Mouse (Mus musculus): ENCODE results near the gene Osbpl6.
"Not testable (repeated sequence)": the region's sequence is repeated elsewhere in the genome, so short reads cannot be mapped to it uniquely, and the experiment has no call there.

Osbpl6 gene

DNA sequence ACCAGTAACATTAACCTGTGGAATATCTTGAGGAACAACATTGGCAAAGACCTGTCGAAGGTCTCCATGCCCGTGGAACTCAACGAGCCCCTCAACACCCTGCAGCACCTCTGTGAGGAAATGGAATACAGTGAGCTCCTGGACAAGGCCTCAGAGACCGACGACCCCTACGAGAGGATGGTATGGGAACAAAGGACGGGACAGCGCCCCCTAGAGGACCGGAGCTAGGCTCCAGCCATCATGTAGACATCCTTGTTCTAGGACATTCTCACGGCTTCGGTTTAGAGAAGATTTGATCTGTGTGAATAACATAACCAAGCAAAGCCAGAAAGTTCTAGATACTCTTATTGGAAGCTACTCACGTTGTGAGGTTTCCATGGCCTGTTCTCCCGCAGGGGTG lies 178.8 kb downstream of the Osbpl6 start:
- DNase-seq: no peak

DNA sequence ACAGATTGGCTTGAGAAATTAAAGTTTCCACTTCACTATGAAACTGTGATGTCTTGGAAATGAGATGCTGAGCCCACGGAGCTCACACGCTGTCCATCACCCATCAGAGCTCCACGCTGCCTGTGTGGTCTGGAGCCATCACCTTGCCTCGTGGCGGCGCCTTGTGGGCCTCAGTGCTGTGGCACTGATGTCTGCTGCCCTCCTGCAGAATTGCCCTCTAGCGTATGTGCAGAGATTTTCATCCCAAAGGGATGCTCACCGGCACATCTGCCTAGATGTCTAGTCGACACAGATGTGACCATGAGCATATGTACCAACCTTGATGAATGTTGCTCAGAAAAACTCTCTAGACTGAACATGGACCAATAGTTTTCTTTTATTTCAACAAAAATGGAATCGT lies 180.6 kb downstream of the Osbpl6 start:
- DNase-seq: no peak

DNA sequence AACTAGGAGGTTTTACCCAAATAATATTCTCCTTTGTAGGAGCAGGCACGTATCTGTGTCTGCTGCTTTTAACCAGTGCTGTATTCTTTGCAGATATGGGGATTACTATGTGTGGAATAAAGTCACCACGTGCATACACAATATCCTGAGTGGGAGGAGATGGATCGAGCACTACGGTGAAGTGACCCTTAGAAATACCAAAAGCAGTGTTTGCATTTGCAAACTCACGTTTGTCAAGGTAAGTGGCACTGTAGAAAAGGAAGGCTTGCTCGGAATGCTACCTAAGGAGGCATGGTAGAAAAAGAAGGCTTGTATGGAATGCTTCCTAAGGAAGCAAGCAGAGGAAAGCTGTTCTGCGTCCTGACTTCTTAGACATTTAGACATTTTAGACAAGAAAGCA lies 183.9 kb downstream of the Osbpl6 start:
- DNase-seq: no peak

DNA sequence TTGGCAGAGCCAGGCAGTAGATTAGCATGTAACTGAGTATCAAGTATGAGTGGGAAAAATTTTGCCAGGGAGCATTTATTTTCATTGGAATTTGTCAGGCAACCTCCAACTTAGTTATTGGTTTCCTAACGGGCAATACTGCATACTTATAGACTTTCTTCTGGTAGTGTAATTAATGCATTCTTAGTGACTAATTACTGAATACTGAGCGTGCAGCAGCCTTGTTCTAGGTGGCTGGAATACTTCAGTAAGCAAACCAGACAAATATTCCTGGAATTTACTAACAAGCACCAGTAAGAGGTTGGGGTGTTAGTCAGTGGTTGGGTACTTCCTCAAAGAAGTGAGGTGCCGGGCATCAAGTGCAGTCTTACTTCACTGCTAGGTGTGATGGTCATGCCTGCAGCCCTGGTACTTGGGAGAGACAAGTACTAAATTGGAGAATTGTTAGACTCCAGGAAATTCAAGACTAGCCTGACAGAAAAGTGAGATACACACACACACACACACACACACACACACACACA lies 186.2 kb downstream of the Osbpl6 start:
- no peak for DNase-seq

DNA sequence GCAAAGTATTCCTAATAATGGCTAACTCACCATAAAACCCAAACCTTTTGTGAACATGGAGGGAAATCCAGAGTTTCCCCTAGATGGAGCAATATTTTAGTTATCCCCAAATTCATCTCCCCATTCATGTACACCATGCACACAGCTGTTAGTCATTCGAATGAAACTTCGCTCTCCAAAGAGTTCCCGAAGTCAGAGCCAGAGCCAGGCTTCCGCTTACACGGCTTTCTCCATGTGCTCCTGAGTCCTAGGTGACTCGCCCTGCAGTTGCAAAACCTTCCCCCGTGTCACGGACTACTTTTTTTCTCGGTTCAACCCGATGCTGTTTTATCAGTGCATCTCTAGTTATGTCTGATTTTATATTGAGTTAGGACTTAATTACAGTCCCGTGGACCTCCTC lies 191.2 kb downstream of the Osbpl6 start:
- no peak for DNase-seq

DNA sequence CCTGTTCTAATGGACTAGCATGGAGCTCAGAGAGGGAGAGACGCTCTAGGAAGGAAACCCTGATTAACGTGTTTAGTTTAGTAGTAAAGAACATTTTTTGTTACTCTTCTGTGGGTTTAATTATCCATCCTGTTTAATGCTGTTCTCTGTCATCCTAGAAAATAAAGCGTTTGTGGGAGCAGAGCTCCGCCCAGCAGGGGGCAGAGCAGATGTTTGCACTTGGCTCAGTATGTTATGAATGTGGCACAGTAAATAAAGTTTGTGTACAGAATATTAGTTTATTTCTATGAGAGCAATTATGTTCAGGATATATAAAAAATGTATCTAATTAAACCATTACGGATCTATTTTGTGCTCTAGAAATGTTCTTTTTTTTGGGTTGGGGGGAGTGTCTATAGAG lies 192.9 kb downstream of the Osbpl6 start:
- no peak for DNase-seq

DNA sequence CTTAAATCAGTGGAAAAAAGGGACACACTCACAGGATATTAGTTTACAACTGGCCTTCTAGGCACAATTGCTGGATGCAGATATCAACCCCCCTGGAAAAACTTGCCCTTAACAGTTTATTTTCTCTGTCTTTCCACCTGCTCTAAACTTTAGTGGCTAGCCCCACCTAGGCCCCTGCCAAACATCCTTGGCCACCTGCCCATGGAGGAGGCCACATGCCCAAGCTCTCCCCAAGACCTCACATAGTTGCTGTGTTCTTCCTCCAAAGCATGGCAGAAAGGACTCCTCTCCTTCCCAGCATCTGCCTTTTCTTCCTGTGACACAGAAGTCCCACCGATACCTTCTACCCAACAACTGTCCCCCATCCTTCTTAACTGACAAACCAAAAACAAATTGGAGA lies 195.9 kb downstream of the Osbpl6 start:
- no peak for DNase-seq

DNA sequence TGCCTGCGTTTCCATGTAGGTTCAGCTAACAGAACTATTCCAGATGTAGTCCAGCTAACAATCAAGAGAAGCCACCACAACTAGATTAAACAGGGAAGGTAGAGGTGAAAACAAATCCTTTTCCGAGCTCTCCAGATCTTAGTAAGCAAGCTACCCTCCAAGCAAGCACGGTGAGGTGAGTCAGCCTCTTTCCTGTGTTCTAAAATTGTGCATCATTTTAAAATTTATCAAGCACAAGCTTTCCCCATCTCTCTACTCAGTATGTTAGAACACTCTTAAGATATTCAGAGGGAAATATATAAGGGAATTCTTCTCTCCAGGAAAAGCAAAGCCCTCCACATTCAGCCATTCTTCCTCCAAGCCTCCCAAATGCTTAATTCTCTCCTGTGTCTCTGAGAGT lies 200.4 kb downstream of the Osbpl6 start:
- no peak for DNase-seq

DNA sequence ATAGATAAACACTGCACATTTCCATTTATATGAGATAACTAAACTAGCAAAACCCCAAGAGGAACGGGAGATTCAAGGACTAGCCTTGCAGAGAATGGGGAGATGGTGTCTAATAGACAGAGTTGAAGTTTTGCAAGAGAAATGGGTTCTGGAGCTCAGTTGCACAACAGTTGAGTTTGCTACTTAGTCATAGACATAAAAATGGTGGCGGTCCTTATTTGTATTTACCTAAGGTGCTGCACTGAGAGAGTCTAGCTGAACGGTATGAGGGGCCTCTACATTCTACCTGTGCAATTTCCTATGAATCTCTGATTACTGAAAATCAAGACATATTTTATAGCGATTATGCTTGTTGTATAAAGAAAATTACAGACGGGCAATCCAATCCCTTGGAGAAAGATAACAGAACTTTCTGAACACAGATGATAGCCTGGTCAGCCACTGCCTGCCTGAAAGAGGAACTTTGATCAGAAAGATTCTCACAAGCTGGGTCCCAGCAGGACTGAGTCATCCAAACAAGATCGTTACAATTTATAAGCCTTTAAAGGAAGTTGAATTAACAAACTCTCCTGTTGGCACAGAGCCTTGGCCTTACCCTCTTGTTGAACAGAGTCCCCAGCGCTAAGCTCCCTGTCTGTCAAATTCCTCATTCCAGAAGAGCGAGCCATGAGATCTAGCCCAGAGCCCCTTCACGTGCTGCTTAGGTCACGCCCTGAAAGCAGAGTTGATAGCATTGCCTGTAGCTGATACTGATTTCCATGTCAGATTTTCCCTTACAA lies 204.2 kb downstream of the Osbpl6 start:
- no peak for DNase-seq

DNA sequence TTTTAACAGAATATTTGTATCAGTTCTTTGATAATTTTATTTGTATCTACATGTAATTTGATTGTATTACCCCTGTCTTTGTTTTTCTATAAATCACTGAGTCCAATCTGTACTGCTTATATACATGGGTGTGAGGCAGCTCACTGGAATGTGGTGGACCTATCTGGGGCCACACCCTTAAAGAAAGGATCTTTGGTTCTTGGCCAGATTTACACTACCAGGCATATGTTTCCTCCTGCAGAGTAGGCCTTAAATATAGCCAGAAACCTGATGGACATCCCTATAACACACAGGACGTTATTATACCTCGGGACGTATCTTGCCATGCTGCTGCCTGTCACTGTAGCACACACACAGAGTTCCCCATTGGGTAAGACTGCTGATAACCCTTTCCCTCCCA lies 205.7 kb downstream of the Osbpl6 start:
- DNase-seq: no peak

DNA sequence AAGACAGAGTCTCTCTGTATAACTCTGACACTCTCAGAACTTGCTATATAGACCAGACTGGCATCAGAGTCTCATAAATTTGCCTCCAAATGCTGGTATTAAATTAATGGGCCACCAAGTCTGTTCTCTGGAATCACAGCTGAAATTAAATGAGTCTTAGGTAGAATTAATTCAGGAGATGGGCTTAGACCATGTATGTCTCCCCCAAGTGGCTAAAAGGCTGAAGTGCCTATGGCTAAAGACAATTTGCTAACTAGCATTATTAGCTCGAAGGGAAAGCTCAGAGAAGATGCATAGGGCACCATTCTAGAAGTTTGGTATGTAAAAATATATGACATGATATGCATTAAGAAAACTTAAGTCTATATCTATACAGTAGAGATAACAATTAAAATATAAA lies 211.8 kb downstream of the Osbpl6 start:
- DNase-seq: peak; percentile 18

DNA sequence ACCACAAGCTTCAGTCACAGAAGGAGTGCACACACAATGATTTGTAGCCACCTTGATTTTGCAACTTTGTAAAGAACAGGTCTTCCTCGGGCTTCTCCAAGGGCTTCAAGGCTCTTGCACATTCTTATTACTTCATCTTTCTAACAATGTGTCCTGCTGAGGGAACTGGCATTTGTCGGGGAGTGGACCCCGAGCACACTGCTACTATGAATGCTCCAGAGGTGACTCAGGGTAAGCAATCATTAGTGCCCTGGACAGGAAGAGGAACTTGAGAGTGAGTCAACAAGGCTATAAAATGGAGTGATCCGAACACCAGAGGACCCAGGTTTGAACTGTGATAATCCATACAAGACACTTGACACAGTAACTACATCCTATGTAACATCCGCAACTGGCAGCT lies 213.9 kb downstream of the Osbpl6 start:
- no peak for DNase-seq

DNA sequence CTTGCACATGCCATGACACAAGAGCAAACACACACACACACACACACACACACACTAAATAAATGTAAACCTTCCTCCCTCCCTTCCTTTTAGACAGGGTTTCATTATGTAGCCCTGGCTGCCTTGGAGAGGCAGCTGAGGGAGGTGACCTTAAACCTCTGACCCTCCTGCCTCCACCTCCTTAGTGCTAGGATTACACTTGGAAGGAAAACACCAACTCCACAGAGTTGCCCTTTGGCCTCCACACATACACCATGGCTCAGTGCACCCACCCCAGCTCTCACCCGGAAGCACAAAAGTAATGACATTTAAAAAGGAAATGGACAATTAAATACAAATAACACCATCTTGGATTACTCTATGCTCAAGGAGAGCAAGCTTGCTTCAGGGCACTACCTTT lies 215.4 kb downstream of the Osbpl6 start:
- DNase-seq: no peak

DNA sequence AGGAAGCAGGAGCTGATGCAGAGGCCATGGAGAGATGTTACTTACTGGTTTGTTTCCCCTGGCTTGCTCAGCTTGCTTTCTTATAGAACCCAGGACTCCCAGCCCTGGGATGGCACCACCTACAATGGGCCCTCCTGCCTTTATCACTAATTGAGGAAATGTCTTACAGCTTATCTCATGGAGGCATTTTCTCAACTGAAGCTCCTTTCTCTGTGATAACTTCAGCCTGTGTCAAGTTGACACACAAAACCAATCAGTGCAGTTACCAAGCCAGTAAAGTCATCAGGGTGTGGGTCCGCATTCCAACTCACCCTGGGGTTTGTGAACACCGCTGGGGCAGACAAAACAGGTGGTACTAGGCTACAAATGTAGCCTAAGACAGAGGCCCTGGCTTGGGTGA lies 216.0 kb downstream of the Osbpl6 start:
- not testable (repeated sequence) for DNase-seq

DNA sequence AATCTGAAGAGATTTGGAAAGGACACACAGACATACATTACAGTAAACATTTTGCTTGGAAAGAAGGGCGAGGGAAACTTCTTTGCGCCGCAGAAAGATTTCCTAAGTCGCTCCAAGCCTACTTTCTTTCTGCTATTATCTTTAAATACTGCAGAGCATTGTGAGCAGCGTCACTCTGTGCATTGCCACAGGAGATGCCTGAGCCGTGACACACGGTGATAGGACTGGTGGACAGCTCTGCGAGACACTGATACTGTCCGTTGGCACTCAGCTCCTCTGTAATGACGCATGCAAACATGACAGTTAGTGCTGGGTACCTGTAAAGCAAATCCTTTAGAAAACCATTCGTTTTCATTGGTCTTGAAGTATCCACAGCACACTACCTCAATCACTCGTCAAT lies 224.0 kb downstream of the Osbpl6 start:
- DNase-seq: no peak

DNA sequence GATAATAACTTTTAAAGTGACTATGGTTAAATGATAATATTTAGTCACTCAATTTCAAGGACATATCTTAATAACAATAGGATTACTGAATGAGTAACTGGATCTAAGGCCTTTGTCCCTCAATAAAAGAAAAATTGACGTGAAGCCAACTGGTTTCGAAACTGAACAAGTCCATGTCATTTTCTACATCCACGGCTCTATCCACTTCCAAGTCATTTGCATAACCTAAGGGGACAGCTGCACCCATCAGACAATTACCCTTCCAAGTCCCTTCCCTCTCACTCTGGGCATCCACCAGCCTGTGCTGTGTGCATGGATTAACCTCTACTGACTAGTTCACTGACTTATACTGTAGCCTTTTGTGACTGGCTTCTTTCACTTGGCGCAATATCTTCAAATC lies 225.3 kb downstream of the Osbpl6 start:
- no peak for DNase-seq

DNA sequence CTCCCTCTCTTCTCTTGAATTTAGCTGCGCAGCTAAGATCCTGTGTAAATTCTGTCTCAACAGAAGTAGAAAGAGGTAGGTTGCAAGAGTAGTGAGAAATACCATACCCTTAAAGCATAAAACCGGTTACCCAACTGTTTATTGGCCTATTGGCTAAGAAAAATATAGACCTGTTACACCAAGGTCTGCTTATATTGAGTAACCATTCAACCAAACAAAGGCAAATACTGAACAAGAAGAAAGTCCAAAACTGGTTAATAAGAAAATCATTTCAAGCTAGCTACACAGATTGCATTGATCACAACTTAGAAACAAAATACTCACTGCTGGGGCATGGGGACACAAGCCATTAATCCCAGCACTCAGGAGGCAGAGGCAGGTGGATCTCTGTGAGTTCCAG lies 233.3 kb downstream of the Osbpl6 start:
- DNase-seq: no peak

DNA sequence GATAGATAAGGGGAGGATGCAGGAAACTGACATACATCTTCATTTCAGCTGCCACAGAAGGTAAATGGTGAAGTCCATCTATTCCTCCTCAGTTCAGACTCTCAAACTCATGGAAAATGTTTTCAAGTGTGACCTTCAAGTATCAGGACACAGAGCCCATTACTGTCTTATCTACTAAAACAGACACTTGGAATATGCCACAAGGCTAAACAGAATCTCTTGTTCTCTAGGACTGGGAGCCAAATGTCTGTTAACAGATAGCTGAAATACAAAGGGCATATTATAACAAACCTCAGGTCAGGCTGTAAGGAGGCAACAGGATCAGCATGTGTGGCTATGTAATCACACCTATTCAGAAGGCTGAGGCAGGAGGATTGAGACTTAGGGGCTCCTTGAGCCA lies 237.5 kb downstream of the Osbpl6 start:
- DNase-seq: no peak

DNA sequence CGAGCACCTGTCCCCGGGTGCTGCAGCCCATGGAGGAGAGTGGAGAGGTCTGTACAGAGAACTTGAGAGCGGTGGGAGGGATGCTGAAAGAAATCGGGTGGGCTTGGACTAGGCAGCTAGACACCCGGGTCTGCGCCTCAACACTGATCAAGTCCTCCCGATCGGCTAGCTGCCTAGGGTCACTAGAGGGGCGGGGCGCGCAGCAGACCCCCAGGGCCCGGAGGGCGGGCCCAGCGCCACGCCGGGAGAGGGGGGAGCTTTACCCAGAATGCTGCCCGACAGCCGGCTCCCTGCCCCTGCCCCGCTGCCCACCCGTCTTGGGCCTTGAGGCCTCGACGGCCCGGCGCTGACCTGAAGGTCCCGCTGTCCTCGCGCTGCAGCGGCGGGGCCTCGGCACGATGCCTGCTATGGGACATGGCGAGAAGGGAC lies 241.1 kb downstream of the Osbpl6 start:
- no peak for DNase-seq

DNA sequence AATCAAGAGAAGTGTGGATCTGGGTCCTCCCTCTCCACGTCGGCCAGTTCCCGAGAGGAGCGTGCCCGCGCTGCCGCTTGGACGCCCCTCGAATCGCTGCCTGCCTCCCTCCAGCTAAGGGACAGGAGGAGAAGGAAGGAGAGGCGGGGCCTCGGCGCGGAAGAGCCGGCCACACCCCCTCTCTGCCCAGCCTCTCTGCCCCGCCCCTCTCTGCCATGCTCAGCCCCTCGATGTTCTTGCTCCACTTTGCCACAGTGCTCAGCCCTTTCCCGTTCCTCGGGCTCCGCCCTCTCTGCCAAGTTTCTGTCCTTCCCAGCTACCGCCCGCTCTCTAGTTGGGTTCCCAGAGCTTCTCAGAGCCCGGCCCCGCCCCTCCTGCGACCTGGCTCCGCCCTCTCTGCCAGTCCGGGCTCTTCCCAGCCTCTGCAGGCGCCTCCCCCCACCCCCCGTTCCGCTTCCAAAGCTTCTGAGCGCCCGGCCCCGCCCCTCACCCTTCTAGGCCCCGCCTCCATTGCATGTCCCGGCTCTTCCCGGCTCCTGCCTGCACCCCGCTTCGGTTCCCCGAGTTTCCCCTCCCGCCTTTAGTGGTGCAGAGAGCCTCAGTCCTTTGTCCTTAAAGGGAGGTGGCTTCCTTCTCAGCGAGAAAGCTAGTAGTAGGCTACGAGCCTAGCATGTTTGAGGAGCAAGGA lies 241.7 kb downstream of the Osbpl6 start, which contains the start of the genes Prkra and Pjvk:
Gene Prkra (minus strand): TSS at position 133 of the 688 bp plus-strand sequence.
Gene Pjvk (plus strand): TSS at position 594 of the 688 bp plus-strand sequence.
- peak; percentile 97 for DNase-seq

DNA sequence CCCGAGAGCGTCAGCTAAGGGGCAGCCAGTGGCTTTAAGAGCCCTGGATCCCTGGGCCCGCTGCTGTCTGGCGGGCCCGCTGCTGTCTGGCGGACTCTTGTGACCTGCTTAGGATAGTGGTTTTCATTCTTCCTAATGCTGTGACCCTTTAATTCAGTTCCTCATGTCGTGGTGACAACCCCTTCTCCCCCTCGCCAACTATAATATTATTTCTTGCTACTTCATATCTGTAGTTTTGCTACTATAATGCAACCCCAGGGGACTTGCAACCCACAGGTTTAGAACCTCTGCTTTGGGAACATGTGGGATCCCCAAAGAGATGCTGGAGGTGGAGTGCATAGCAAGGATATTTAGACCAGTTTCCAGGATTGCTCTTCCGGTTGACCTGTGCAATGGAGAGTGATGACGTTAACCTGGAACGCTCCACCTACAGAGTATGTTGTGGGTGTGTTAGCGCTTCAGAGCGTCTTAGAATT lies 242.4 kb downstream of the Osbpl6 start:
- no peak for DNase-seq
